Mouse (Mus musculus) limb, embryonic 10.5 days (tissue): ENCODE data around the gene Fkbpl. TPM values are rescaled to one million over a fixed set of nuclear protein-coding genes. Genes with fewer than 3 reads are reported as not detected.

Experiments
- DNase-seq: peaks from one replicate; pipeline ENCODE4 v3.0.0-alpha.2; 2017; ENCODE audit warnings: low spot score
- H3K27ac ChIP-seq: fragments of 300-500 bp; sonication (generic); 2 replicates; pipeline ENCODE4 v1.5.1; 2016; ENCODE audit warnings: mild to moderate bottlenecking
- H3K27me3 ChIP-seq: fragments of 300-500 bp; sonication (generic); 2 replicates; pipeline ENCODE4 v1.6.1; 2016; ENCODE audit warnings: low read depth, mild to moderate bottlenecking; ENCODE audit not compliant: poor library complexity, severe bottlenecking
- H3K36me3 ChIP-seq: fragments of 300-500 bp; sonication (generic); 2 replicates; pipeline ENCODE4 v1.6.1; 2016; ENCODE audit warnings: mild to moderate bottlenecking, moderate library complexity
- H3K4me1 ChIP-seq: fragments of 300-500 bp; sonication (generic); 2 replicates; pipeline ENCODE4 v1.6.1; 2016
- H3K4me3 ChIP-seq: fragments of 300-500 bp; sonication (generic); 2 replicates; pipeline ENCODE4 v1.5.1; 2016; ENCODE audit warnings: mild to moderate bottlenecking, moderate library complexity
- H3K9me3 ChIP-seq: fragments of 300-500 bp; sonication (generic); replicated peaks from 2 replicates; pipeline ENCODE4 v1.6.1; 2016; ENCODE audit warnings: mild to moderate bottlenecking
- WGBS: fragments of 180-500 bp; shearing (Covaris S2); methylation state at CpG from one replicate; pipeline ENCODE4 v1.1.7; 2016; 5-methylcytosine and 5-hydroxymethylcytosine counted together
- polyA plus RNA-seq: library from polyadenylated mRNA; unstranded; fragments of >200 nt; fragmentation: Nextera tagmentation; extraction: Ambion mirVana; gene quantifications from 2 replicates; pipeline ENCODE4 v1.2.1, GENCODE M21; 2016

The Fkbpl gene
- polyA plus RNA-seq, 1 experiment from 2014 or later, result 17.9 TPM

- 84% methylated on average over 7 of the region's 7 CpGs for WGBS
These were observed 19.9 kb downstream of the Fkbpl start for GRCm38 (mm10) chr17:34664472-34664871.

GRCm38 (mm10) chr17:34670235-34670634 is 25.7 kb downstream of the Fkbpl start, which contains the start of gene Tnxb:
TSS of gene Tnxb (plus strand) at chr17:34670535.
- DNase-seq, result no peak
- Histone ChIP-seq H3K4me3 (peak within 1 kb of the TSS; percentile 48), H3K9me3 (no peaks in the 10 kb centered on the region), H3K4me1 (peaks cover 19% of the 10 kb centered on the region), H3K27me3 (peaks cover 77% of the 10 kb centered on the region), H3K27ac (0 out of 2 replicates have a peak within 1 kb of the TSS, but pooled peaks have one; percentile 30), H3K36me3 (no peaks in the 10 kb centered on the region)
- 61% methylated on average over 7 of the region's 7 CpGs for WGBS

More at GRCm38 (mm10) chr17:34664472-34664871, 19.9 kb downstream of the Fkbpl start:
- Histone ChIP-seq H3K9me3 (no peaks in the 10 kb centered on the region), H3K36me3 (no peaks in the 10 kb centered on the region), H3K27ac (no peak overlapping the region), H3K4me3 (no peak overlapping the region), H3K27me3 (peaks cover 58% of the 10 kb centered on the region), H3K4me1 (peaks cover 15% of the 10 kb centered on the region)
- DNase-seq, result no peak

- 0 out of 2 replicates have a peak overlapping the region, but pooled peaks have one; percentile 30 for H3K27ac ChIP-seq
- peak; percentile 73 for DNase-seq
- peaks cover 19% of the 10 kb centered on the region for H3K4me1 ChIP-seq
- H3K27me3 ChIP-seq, result peaks cover 84% of the 10 kb centered on the region
- WGBS, result 10% methylated on average over 93 of the region's 93 CpGs
- H3K36me3 ChIP-seq, result no peaks in the 10 kb centered on the region
- H3K9me3 ChIP-seq, result no peaks in the 10 kb centered on the region
- peak overlapping the region; percentile 48 for H3K4me3 ChIP-seq
These were observed 26.8 kb downstream of the Fkbpl start for GRCm38 (mm10) chr17:34671151-34672066.

- 36% methylated on average over 49 of the region's 49 CpGs for WGBS
- Histone ChIP-seq H3K27me3 (peaks cover 91% of the 10 kb centered on the region), H3K36me3 (no peaks in the 10 kb centered on the region), H3K9me3 (no peaks in the 10 kb centered on the region), H3K4me1 (peaks cover 19% of the 10 kb centered on the region), H3K27ac (no peak overlapping the region), H3K4me3 (peak overlapping the region; percentile 48)
- peak; percentile 49 for DNase-seq
These were observed 27.8 kb downstream of the Fkbpl start for GRCm38 (mm10) chr17:34672246-34672792.

GRCm38 (mm10) chr17:34673139-34673538 is 28.6 kb downstream of the Fkbpl start:
- H3K9me3 ChIP-seq, result no peaks in the 10 kb centered on the region
- peaks cover 19% of the 10 kb centered on the region for H3K4me1 ChIP-seq
- H3K36me3 ChIP-seq, result no peaks in the 10 kb centered on the region
- H3K4me3 ChIP-seq, result no peak overlapping the region
- DNase-seq, result no peak
- H3K27me3 ChIP-seq, result peaks cover 95% of the 10 kb centered on the region
- no peak overlapping the region for H3K27ac ChIP-seq
- 88% methylated on average over 7 of the region's 7 CpGs for WGBS

GRCm38 (mm10) chr17:34674524-34675204 is 30.1 kb downstream of the Fkbpl start:
- Histone ChIP-seq H3K9me3 (no peaks in the 10 kb centered on the region), H3K27ac (no peak overlapping the region), H3K27me3 (peaks cover 98% of the 10 kb centered on the region), H3K4me1 (peaks cover 19% of the 10 kb centered on the region), H3K4me3 (no peak overlapping the region), H3K36me3 (no peaks in the 10 kb centered on the region)
- 69% methylated on average over 11 of the region's 11 CpGs for WGBS
- no peak for DNase-seq

- Histone ChIP-seq H3K36me3 (no peaks in the 10 kb centered on the region), H3K4me1 (peaks cover 22% of the 10 kb centered on the region), H3K9me3 (no peaks in the 10 kb centered on the region), H3K27me3 (peaks cover 98% of the 10 kb centered on the region), H3K4me3 (no peak overlapping the region), H3K27ac (no peak overlapping the region)
- no peak for DNase-seq
- 75% methylated on average over 13 of the region's 13 CpGs for WGBS
These were observed 30.9 kb downstream of the Fkbpl start for GRCm38 (mm10) chr17:34675205-34676092.

GRCm38 (mm10) chr17:34676093-34676460 is 31.5 kb downstream of the Fkbpl start:
- H3K27ac ChIP-seq, result no peak overlapping the region
- peaks cover 19% of the 10 kb centered on the region for H3K4me1 ChIP-seq
- H3K4me3 ChIP-seq, result no peak overlapping the region
- no peaks in the 10 kb centered on the region for H3K9me3 ChIP-seq
- no peaks in the 10 kb centered on the region for H3K36me3 ChIP-seq
- WGBS, result 80% methylated on average over 6 of the region's 6 CpGs
- no peak for DNase-seq
- H3K27me3 ChIP-seq, result peaks cover 98% of the 10 kb centered on the region

GRCm38 (mm10) chr17:34676671-34677070 is 32.1 kb downstream of the Fkbpl start:
- Histone ChIP-seq H3K36me3 (no peaks in the 10 kb centered on the region), H3K27ac (no peak overlapping the region), H3K4me1 (peaks cover 13% of the 10 kb centered on the region), H3K9me3 (no peaks in the 10 kb centered on the region), H3K4me3 (no peak overlapping the region), H3K27me3 (peaks cover 98% of the 10 kb centered on the region)
- WGBS, result 80% methylated on average over 12 of the region's 12 CpGs
- DNase-seq, result no peak

- Histone ChIP-seq H3K4me3 (no peak overlapping the region), H3K36me3 (no peaks in the 10 kb centered on the region), H3K27ac (no peak overlapping the region), H3K4me1 (peaks cover 12% of the 10 kb centered on the region), H3K9me3 (no peaks in the 10 kb centered on the region), H3K27me3 (peaks cover 70% of the 10 kb centered on the region)
- 85% methylated on average over 26 of the region's 26 CpGs for WGBS
- no peak for DNase-seq
These were observed 35.6 kb downstream of the Fkbpl start for GRCm38 (mm10) chr17:34680191-34680590.

GRCm38 (mm10) chr17:34680621-34681020 is 36.1 kb downstream of the Fkbpl start:
- no peak overlapping the region for H3K4me3 ChIP-seq
- no peak overlapping the region for H3K27ac ChIP-seq
- H3K36me3 ChIP-seq, result no peaks in the 10 kb centered on the region
- H3K4me1 ChIP-seq, result peaks cover 12% of the 10 kb centered on the region
- DNase-seq, result no peak
- H3K9me3 ChIP-seq, result no peaks in the 10 kb centered on the region
- H3K27me3 ChIP-seq, result peaks cover 66% of the 10 kb centered on the region
- 79% methylated on average over 4 of the region's 4 CpGs for WGBS

- Histone ChIP-seq H3K27me3 (peaks cover 60% of the 10 kb centered on the region), H3K9me3 (no peaks in the 10 kb centered on the region), H3K4me1 (peaks cover 15% of the 10 kb centered on the region), H3K27ac (no peak overlapping the region), H3K4me3 (no peak overlapping the region), H3K36me3 (no peaks in the 10 kb centered on the region)
- 77% methylated on average over 17 of the region's 17 CpGs for WGBS
- no peak for DNase-seq
These were observed 36.6 kb downstream of the Fkbpl start for GRCm38 (mm10) chr17:34681132-34681571.
